9 mouse cellular contexts compared by ENCODE assay signal in genomic region chr13:103711406-103712025, GRCm38 (mm10).
A peak's percentile ranks its signal among the peaks of the same experiment; 100 is the strongest.
DNase-seq lines count a peak whose midpoint lies in the region; ATAC-seq lines count a peak whose summit lies in the region.
"Had no signal": no experiment of that assay in that cellular context is flagged by ENCODE, and none has a peak within 500 bp of the region (broad histone marks: within the 10 kb centered on the region; RNA-seq: fewer than 3 reads in every experiment).

No protein-coding gene starts in this region.

- no peaks in the 10 kb centered on the region for H3K9me3 ChIP-seq in intestine, embryonic 14.5 days (ENCODE audit: control insufficient read depth, low read length)
- no peaks in the 10 kb centered on the region for H3K9me3 ChIP-seq in intestine, embryonic 16.5 days (ENCODE audit: control insufficient read depth, low read length)
- H3K9me3 ChIP-seq in embryonic facial prominence, embryonic 11.5 days (replicated peaks; ENCODE audit: control insufficient read depth, low read length): no peaks in the 10 kb centered on the region
- H3K9me3 ChIP-seq in forebrain, embryonic 11.5 days (ENCODE audit: control insufficient read depth, low read length): no peaks in the 10 kb centered on the region

- H3K27ac ChIP-seq in intestine, embryonic 14.5 days (ENCODE audit: low read depth): no peak overlapping the region
- no peak overlapping the region for H3K27ac ChIP-seq in intestine, embryonic 16.5 days (ENCODE audit: low read length)
- no peak overlapping the region; the same call in 1 of the 2 replicates for H3K27ac ChIP-seq in embryonic facial prominence, embryonic 11.5 days (replicated peaks; ENCODE audit: low read depth, low read length)
- H3K27ac ChIP-seq in forebrain, embryonic 11.5 days (ENCODE audit: low read depth, low read length): no peak overlapping the region

- no peaks in the 10 kb centered on the region for H3K36me3 ChIP-seq in intestine, embryonic 14.5 days (ENCODE audit: control insufficient read depth, insufficient read depth, low read length)
- H3K36me3 ChIP-seq in intestine, embryonic 16.5 days (ENCODE audit: control insufficient read depth, insufficient read depth, low read length): no peaks in the 10 kb centered on the region
- no peaks in the 10 kb centered on the region for H3K36me3 ChIP-seq in embryonic facial prominence, embryonic 11.5 days (replicated peaks; ENCODE audit: control insufficient read depth, insufficient read depth, low read depth, low read length)
- no peaks in the 10 kb centered on the region for H3K36me3 ChIP-seq in forebrain, embryonic 11.5 days (ENCODE audit: control insufficient read depth, insufficient read depth, low read length)

- no peaks in the 10 kb centered on the region for H3K27me3 ChIP-seq in intestine, embryonic 14.5 days (replicated peaks; ENCODE audit: control insufficient read depth, insufficient read depth, low read length)
- H3K27me3 ChIP-seq in intestine, embryonic 16.5 days (replicated peaks; ENCODE audit: control insufficient read depth, insufficient read depth, low read length): no peaks in the 10 kb centered on the region
- H3K27me3 ChIP-seq in embryonic facial prominence, embryonic 11.5 days (ENCODE audit: control insufficient read depth, insufficient read depth, low read length): no peaks in the 10 kb centered on the region
- no peaks in the 10 kb centered on the region for H3K27me3 ChIP-seq in forebrain, embryonic 11.5 days (ENCODE audit: control insufficient read depth, insufficient read depth, low read length)
- H3K27me3 ChIP-seq: Patski had no signal

- no peak overlapping the region for H3K4me2 ChIP-seq in intestine, embryonic 14.5 days (ENCODE audit: low read length)
- no peak overlapping the region for H3K4me2 ChIP-seq in intestine, embryonic 16.5 days (ENCODE audit: low read depth, low read length)
- H3K4me2 ChIP-seq in embryonic facial prominence, embryonic 11.5 days (ENCODE audit: low read depth, low read length): no peak overlapping the region
- no peak overlapping the region for H3K4me2 ChIP-seq in forebrain, embryonic 11.5 days (ENCODE audit: low read depth, low read length, severe bottlenecking)

- H3K4me3 ChIP-seq in intestine, embryonic 14.5 days (ENCODE audit: low read depth, low read length): no peak overlapping the region
- H3K4me3 ChIP-seq in intestine, embryonic 16.5 days (ENCODE audit: low read length): no peak overlapping the region
- no peak overlapping the region for H3K4me3 ChIP-seq in embryonic facial prominence, embryonic 11.5 days (ENCODE audit: low read depth, low read length)
- H3K4me3 ChIP-seq in forebrain, embryonic 11.5 days (ENCODE audit: low read depth, low read length): no peak overlapping the region

- intact Hi-C loops in heart, postnatal 25 days (cut with DNase I): no loop called here

- WGBS in intestine, embryonic 14.5 days: 59% methylated on average over 11 of the region's 11 CpGs
- 62% methylated on average over 11 of the region's 11 CpGs for WGBS in intestine, embryonic 16.5 days
- WGBS in embryonic facial prominence, embryonic 11.5 days: 43% methylated on average over 11 of the region's 11 CpGs
- WGBS in forebrain, embryonic 11.5 days: 83% methylated on average over 11 of the region's 11 CpGs

- no peaks in the 10 kb centered on the region; the same call in 1 of the 2 replicates for H3K4me1 ChIP-seq in intestine, embryonic 14.5 days (replicated peaks; ENCODE audit: control insufficient read depth, insufficient read depth, low read length)
- H3K4me1 ChIP-seq in intestine, embryonic 16.5 days (ENCODE audit: control insufficient read depth, insufficient read depth, low read length): no peaks in the 10 kb centered on the region
- H3K4me1 ChIP-seq in embryonic facial prominence, embryonic 11.5 days (ENCODE audit: control insufficient read depth, insufficient read depth, low read length): no peaks in the 10 kb centered on the region
- H3K4me1 ChIP-seq in forebrain, embryonic 11.5 days (replicated peaks; ENCODE audit: control insufficient read depth, insufficient read depth, low read length): no peaks in the 10 kb centered on the region

- H3K9ac ChIP-seq in intestine, embryonic 14.5 days (ENCODE audit: low read length): no peak overlapping the region
- H3K9ac ChIP-seq in intestine, embryonic 16.5 days (ENCODE audit: low read depth, low read length): no peak overlapping the region
- no peak overlapping the region for H3K9ac ChIP-seq in embryonic facial prominence, embryonic 11.5 days (replicated peaks; ENCODE audit: low read length)
- H3K9ac ChIP-seq in forebrain, embryonic 11.5 days (ENCODE audit: low read length): no peak overlapping the region

- no peak for ATAC-seq in intestine, embryonic 14.5 days (replicated peaks; ENCODE audit: low FRiP score, low TSS enrichment, low read depth)
- ATAC-seq in intestine, embryonic 16.5 days: no peak
- ATAC-seq in embryonic facial prominence, embryonic 11.5 days (replicated peaks; ENCODE audit: insufficient number of reproducible peaks, low FRiP score, low TSS enrichment, low read depth): peak; percentile 56; the same call in 1 of the 2 replicates
- no peak for ATAC-seq in forebrain, embryonic 11.5 days (replicated peaks; ENCODE audit: low FRiP score)
- ATAC-seq: Patski had no signal

- peak; percentile 48 for DNase-seq in intestine, embryonic 14.5 days (ENCODE audit: low spot score)
- DNase-seq in embryonic facial prominence, embryonic 11.5 days (ENCODE audit: low spot score): peak; percentile 71
- peak; percentile 49 for DNase-seq in heart, postnatal 25 days (ENCODE audit: low spot score)
- peak; percentile 47 to 82 for DNase-seq in layer of hippocampus, postnatal 14 days (ENCODE audit: low spot score in 2 of 2)
- DNase-seq in right cerebral cortex, postnatal 10 days (ENCODE audit: low spot score in 2 of 2): peak; percentile 52 to 59
- DNase-seq in forebrain, embryonic 11.5 days (ENCODE audit: low spot score): no peak
- DNase-seq in spleen, postnatal 10 days (ENCODE audit: low spot score in 2 of 2): no peak

Comparison
In these comparisons a context has a peak if more than half of its experiments do, and no peak if none do; other contexts are left out.
1. DNase-seq: peak in intestine, embryonic 14.5 days (single experiment), embryonic facial prominence, embryonic 11.5 days (single experiment), heart, postnatal 25 days (single experiment), layer of hippocampus, postnatal 14 days (2 of 2) and right cerebral cortex, postnatal 10 days (2 of 2); none in forebrain, embryonic 11.5 days (single experiment) and spleen, postnatal 10 days (0 of 2).